Mouse (Mus musculus): ENCODE data around the gene Pecam1.

DNA sequence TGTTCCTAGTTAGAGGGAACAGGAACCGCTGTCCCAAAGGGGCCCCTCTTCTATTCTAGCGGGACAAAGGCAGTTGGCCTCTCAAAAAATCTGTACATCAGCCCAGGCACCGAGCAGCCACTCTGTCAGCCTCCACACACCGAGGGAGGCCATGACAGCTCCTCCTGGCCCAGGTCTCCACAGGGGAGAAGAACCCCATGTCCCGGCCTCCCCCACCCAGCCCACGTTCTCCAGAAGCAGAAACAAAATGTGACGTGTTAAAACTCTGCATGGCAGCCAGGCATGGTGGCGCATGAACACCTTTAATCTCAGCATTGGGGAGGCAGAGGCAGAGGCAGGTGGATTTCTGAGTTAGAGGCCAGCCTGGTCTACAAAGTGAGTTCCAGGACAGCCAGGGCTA, 85.7 kb downstream of the Pecam1 start:
- TF ChIP-seq CTCF (IDR thresholded peaks at IDR 0.05; ENCODE audit: low read depth, low read length) (no peak), POLR2A (IDR thresholded peaks at IDR 0.05; ENCODE audit: insufficient read depth, low read length) (no peak)
